Mouse (Mus musculus) small intestine, adult 2 months (tissue): ENCODE measurements around the gene Sdc4.

Experiments
- CTCF ChIP-seq: fragments of 200-500 bp; IDR thresholded peaks from 2 replicates; pipeline ENCODE4 v1.5.1; 2012; ENCODE audit warnings: low read depth, mild to moderate bottlenecking, control low read depth, inconsistent platforms, low read length, moderate library complexity, mixed read lengths; ENCODE audit not compliant: insufficient replicate concordance, insufficient read length; ENCODE audit errors: extremely low read depth
- POLR2A ChIP-seq: fragments of 200-500 bp; IDR thresholded peaks from 2 replicates; pipeline ENCODE4 v1.6.1; 2012; ENCODE audit warnings: low read depth, mild to moderate bottlenecking, control low read depth, inconsistent platforms, low read length, moderate library complexity

DNA sequence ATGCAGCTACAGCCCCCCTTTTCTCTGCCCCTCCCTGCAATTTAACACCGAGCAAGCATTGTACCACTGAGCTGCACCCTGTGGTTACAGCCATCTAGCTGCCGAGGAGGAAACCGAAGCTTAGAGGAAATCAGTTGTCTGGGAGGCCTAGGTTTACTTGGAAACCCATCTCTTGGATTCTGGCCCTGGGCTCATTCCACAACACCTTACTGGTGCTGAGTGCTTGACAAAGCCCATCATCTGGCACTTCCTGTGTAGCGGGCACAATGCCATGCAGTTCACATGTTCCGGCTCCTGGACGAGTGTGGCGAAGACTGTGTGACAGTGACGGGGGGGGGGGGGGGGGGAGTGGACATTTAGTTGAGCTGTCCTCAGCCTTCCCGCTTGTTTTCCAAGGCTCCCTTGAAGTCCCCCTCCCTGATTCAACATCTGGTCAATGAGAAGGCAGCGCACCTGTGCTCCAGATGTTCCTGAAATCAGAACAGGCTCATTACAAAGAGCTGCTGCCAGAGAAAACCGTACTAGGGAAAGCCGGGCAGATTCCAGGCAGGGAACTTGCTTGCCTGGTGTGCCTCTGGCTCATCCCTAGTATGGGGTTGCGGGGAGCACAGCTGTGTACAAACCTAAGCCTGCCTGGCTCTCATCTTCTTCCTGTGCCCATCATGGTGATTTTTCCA is 8.5 kb upstream of the Sdc4 start:
- TF ChIP-seq CTCF, result no peak
- TF ChIP-seq POLR2A, result no peak
